Mouse (Mus musculus): Measurements from ENCODE around the gene Tnik. TPM values are rescaled to one million over a fixed set of nuclear protein-coding genes. Genes with fewer than 3 reads are reported as not detected.

Tnik gene
- polyA plus RNA-seq, 1 experiment from 2014 or later: 18.3 TPM

DNA sequence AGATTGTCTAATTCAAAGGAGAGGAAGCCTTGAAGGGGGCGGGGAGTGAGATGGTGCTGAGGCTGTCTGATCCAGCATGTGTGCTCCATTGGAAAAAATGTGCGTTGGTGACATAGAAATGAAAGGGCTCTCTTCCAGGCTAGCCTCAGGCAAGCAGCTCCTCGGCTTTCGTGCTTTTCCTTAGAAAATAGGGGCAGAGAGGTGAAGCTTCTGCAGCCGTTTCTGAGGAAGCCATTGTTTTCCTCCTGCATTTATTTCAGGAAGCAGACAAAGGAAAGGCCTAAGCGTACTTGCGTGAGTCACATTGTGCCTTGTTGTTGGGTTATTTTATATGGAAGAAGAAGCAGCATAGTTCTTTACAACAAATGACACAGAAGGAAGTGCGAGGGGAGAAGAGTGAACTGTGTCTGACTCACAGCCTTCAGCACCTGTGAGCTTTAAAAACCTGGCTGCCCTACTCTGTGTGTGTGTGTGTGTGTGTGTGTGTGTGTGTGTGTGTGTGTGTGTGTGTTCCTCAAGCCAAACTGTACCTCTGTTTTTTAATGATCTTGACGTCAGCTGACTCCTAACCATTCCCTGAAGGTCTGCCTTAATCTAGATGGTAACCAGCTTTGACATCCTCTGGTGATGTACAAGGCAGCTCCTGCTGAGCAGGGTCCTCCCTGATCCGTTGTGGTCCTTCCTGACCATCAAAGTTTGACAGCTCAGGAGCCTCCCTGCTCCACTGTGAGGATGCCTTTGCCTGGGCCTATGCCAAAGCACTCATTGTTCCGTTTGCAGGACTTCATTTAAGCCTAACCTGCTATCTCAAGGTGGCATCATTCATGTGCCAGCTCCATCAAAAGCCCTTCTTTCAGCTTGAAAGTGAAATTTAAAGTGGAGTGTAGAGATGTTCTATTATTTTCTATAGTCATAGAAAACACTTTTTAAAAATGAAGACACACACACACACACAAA, 228.3 kb downstream of the Tnik start:
- 32% methylated on average over 11 of the region's 11 CpGs for WGBS
- H3K9me3 ChIP-seq: no peaks in the 10 kb centered on the region; the same call in 1 of the 2 replicates
- H3K4me3 ChIP-seq: no peak overlapping the region
- H3K9ac ChIP-seq: no peak overlapping the region
- H3K4me2 ChIP-seq (replicated peaks): no peak overlapping the region
- H3K4me1 ChIP-seq: no peaks in the 10 kb centered on the region
- no peak for ATAC-seq (ENCODE audit: insufficient number of reproducible peaks, insufficient read depth, low FRiP score, low TSS enrichment)
- H3K36me3 ChIP-seq: no peaks in the 10 kb centered on the region
- 0 out of 2 replicates have a peak overlapping the region, but pooled peaks have one; percentile 23 for H3K27ac ChIP-seq
- no peaks in the 10 kb centered on the region for H3K27me3 ChIP-seq

DNA sequence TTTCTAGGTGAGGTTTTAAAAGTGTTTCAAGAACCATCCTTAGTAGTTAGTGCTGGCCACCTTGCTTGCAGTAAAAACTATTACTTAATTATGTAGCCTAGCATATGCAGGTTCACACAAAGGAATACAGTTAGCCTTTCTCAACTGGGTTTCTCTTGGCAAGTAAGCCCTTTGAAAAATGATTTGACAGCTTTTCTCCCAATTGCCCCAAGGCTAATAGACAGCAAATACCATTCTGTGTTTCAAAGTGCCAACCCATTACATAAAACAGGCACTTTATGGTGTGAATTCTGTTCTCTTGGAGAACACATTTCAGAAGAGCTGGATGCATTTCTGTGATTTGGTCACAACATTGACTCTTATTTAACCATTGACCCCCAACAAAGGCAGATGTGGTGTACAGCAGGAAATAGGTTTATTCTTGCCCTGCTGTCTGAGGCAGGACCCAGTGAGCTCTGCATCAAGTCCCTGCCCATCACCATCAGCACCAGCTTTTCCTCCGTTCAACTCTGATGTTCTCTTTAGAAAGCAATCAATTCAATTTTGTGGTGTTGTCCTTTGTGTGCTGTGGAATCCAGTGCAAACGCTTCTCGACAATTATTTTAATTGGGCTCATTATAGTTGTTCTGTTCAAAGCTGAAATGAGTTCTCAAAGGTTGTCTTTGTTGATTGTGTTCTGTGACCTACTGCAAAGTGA, 233.9 kb downstream of the Tnik start:
- Histone ChIP-seq H3K36me3 (no peaks in the 10 kb centered on the region), H3K9ac (no peak overlapping the region), H3K4me1 (no peaks in the 10 kb centered on the region), H3K27me3 (no peaks in the 10 kb centered on the region), H3K27ac (no peak overlapping the region), H3K9me3 (no peaks in the 10 kb centered on the region), H3K4me3 (no peak overlapping the region), H3K4me2 (replicated peaks) (no peak overlapping the region)
- ATAC-seq (ENCODE audit: insufficient number of reproducible peaks, insufficient read depth, low FRiP score, low TSS enrichment): no peak
- 43% methylated on average over 3 of the region's 3 CpGs for WGBS

DNA sequence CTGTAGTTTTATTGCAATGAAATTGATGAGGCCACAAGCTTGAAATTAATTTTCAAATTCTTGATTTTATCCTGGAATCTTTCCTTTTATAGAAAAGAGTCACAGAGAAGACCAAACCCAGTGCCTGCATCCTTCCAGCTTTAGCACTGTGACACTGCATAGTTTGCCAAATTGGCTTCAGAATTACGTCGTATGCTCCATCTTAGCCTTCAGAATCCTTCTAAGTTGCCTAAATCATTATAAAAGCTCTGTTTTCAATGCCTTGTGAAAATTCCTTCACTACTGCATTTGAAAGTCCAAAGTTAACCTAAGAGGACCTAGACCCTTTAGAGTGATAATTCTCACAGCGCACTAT, 234.5 kb downstream of the Tnik start:
- Histone ChIP-seq H3K4me1 (no peaks in the 10 kb centered on the region), H3K27me3 (no peaks in the 10 kb centered on the region), H3K9me3 (no peaks in the 10 kb centered on the region), H3K4me2 (replicated peaks) (no peak overlapping the region), H3K36me3 (no peaks in the 10 kb centered on the region), H3K27ac (no peak overlapping the region), H3K9ac (no peak overlapping the region), H3K4me3 (no peak overlapping the region)
- 89% methylated on average over 3 of the region's 3 CpGs for WGBS
- no peak for ATAC-seq (ENCODE audit: insufficient number of reproducible peaks, insufficient read depth, low FRiP score, low TSS enrichment)

DNA sequence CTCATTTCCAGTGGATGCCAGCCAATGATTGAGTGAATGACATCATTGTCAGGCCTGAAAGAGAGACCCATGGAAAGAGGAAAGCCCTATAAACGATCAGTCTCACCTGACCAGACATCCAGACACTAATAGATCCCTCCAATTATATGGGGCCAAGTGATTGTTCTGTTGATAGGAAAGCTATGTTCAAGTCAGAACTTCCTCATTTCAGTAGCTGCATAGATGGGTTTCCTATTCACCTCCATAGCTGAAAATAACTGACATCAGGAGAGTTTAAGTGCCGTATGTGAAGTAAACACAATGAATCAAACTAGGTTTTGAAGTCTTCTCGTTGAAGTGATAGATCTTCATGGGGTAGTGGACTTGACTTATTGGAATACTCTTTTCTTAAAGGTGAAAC, 239.7 kb downstream of the Tnik start:
- no peak for ATAC-seq (ENCODE audit: insufficient number of reproducible peaks, insufficient read depth, low FRiP score, low TSS enrichment)
- WGBS: 91% methylated on average over 3 of the region's 3 CpGs

DNA sequence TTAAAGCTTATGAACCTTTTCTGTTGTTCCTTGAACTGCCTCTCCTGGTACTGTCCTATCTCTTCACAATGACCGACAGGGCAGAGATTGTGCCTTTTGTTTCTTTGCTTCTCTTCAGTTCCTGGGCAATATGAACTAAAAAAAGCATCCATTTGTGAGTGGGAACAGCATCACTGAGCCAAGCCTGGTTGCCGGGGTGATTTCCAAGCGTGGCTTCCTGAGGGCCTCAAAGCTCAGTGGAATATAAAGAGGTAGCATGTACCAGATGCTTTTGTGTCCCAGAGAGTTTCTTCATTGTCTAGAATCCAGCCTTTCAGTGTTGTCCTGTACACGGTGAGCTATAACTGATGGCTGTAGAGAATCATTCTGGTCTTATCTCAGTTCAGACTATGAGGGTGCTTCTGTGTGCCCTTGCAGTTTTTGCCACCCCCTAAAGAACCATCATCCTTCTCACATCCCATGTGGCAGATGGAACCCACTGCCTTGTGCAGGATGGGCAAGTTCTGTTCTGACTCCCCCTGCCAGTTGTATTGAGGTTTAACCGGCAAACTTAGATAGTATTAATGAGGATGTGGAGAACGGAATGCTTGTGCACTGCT, 246.4 kb downstream of the Tnik start:
- Histone ChIP-seq H3K4me2 (replicated peaks) (no peak overlapping the region), H3K27ac (no peak overlapping the region), H3K27me3 (no peaks in the 10 kb centered on the region), H3K9ac (no peak overlapping the region), H3K4me3 (no peak overlapping the region), H3K36me3 (no peaks in the 10 kb centered on the region), H3K9me3 (no peaks in the 10 kb centered on the region), H3K4me1 (no peaks in the 10 kb centered on the region)
- WGBS: 85% methylated on average over 6 of the region's 6 CpGs
- ATAC-seq (ENCODE audit: insufficient number of reproducible peaks, insufficient read depth, low FRiP score, low TSS enrichment): no peak

More for the DNA sequence above, 239.7 kb downstream of the Tnik start:
- no peak overlapping the region for H3K27ac ChIP-seq
- H3K9me3 ChIP-seq: no peaks in the 10 kb centered on the region
- no peaks in the 10 kb centered on the region for H3K27me3 ChIP-seq
- H3K9ac ChIP-seq: no peak overlapping the region
- H3K36me3 ChIP-seq: no peaks in the 10 kb centered on the region
- H3K4me3 ChIP-seq: no peak overlapping the region
- no peaks in the 10 kb centered on the region for H3K4me1 ChIP-seq
- no peak overlapping the region for H3K4me2 ChIP-seq (replicated peaks)

DNA sequence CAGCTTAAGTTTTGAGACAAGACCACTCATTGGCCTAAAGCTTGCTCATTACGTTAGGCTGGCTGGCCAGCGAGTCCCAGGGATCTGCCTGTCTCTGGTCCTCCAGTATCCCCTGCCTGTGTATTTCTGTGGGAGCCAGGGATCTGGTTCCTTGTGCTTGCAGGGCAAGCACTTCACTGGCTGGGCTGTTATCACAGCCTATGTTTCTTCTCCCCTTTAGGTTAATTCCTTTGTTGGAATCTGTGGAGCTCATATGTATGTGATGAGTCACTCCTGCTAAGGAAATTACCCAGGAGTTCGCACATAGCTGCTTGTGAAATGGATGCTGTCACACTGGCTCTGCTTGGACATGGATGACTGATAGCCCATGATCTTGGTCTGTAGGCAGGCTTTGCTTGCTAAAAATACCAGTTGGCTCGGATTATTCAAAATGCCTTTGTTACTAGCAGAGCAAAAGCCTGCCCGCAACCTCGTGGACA, 260.0 kb downstream of the Tnik start:
- Histone ChIP-seq H3K4me2 (replicated peaks) (no peak overlapping the region), H3K27me3 (no peaks in the 10 kb centered on the region), H3K9me3 (no peaks in the 10 kb centered on the region), H3K36me3 (no peaks in the 10 kb centered on the region), H3K27ac (no peak overlapping the region), H3K4me1 (no peaks in the 10 kb centered on the region), H3K4me3 (no peak overlapping the region), H3K9ac (no peak overlapping the region)
- ATAC-seq (ENCODE audit: insufficient number of reproducible peaks, insufficient read depth, low FRiP score, low TSS enrichment): no peak
- 72% methylated on average over 6 of the region's 6 CpGs for WGBS

DNA sequence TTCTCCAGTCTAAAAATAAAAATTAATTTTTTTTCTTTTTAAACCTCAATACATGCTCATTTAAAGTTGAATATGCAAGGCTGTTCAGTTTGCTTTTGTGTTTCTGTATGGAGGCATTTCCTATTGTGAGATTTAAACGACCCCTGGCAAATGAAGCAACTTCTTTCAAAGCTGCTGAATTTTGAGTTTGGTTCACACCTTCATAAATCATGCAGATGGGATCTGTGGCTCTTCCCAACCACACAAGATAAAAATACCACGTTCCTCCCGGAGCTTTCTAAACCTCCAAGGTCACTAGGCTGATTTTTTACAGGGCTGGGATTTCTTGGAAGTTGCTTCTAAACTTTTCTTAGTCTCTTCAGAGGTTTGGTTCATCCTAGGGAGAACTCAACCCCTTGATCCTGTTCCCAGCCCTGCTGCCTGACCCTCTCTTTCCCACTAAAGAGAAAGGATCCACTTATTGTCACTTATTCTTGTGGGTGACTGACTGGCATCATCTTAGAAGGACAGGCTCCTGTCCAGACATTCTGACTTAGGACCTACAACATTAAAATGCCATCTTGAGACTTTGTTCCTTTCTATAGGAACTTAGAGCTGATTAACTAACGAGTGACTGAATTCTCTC, 260.6 kb downstream of the Tnik start:
- WGBS: 71% methylated on average over 4 of the region's 4 CpGs
- Histone ChIP-seq H3K4me3 (no peak overlapping the region), H3K27ac (no peak overlapping the region), H3K4me1 (no peaks in the 10 kb centered on the region), H3K4me2 (replicated peaks) (no peak overlapping the region), H3K36me3 (no peaks in the 10 kb centered on the region), H3K27me3 (no peaks in the 10 kb centered on the region), H3K9ac (no peak overlapping the region), H3K9me3 (no peaks in the 10 kb centered on the region)
- ATAC-seq (ENCODE audit: insufficient number of reproducible peaks, insufficient read depth, low FRiP score, low TSS enrichment): no peak

DNA sequence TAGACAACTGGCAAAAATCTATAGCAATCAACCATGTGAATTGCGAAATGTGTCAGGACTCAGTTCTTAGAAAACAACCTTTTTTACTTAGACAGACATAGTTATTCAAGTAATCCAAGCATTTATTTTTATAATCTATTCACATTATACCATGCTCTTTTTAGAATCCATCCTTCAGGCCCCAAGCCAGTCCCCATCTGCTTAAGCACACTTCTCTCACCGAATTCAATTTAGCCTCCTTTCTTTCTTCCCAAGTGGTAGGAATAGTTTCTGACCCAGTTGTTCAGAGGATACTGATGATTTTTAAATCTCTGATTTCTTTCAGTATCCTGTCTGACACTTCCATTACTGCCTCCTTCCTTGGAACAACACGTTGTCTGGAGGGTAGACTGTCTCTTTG, 261.5 kb downstream of the Tnik start:
- WGBS: 87% methylated on average over 3 of the region's 3 CpGs

DNA sequence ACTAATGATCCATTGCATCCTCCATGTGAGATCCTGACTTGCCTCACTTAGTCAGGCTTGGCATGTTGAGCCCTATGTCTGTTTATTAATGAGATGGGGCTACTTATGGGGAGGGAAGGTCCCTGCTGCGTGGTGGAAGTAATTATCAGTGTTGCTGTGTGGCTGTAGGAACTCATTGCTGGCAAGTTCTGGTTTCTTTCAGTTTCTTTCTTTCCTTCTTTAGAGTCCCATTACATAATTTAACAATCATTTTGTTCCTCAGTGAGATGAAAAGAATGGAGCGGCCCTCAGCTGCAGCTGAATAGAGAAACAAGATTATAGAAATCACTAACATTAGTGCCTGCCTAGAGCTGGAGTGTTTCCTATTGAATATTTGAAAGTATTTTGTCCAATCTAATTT, 263.7 kb downstream of the Tnik start:
- 61% methylated on average over 2 of the region's 2 CpGs for WGBS
- Histone ChIP-seq H3K4me2 (replicated peaks) (no peak overlapping the region), H3K36me3 (no peaks in the 10 kb centered on the region), H3K27me3 (no peaks in the 10 kb centered on the region), H3K9me3 (no peaks in the 10 kb centered on the region), H3K27ac (no peak overlapping the region), H3K9ac (no peak overlapping the region), H3K4me3 (no peak overlapping the region), H3K4me1 (no peaks in the 10 kb centered on the region)
- no peak for ATAC-seq (ENCODE audit: insufficient number of reproducible peaks, insufficient read depth, low FRiP score, low TSS enrichment)

More for the DNA sequence above, 261.5 kb downstream of the Tnik start:
- no peaks in the 10 kb centered on the region for H3K36me3 ChIP-seq
- H3K4me3 ChIP-seq: no peak overlapping the region
- no peaks in the 10 kb centered on the region for H3K4me1 ChIP-seq
- no peaks in the 10 kb centered on the region for H3K27me3 ChIP-seq
- ATAC-seq (ENCODE audit: insufficient number of reproducible peaks, insufficient read depth, low FRiP score, low TSS enrichment): no peak
- no peaks in the 10 kb centered on the region for H3K9me3 ChIP-seq
- H3K4me2 ChIP-seq (replicated peaks): no peak overlapping the region
- H3K9ac ChIP-seq: no peak overlapping the region
- no peak overlapping the region for H3K27ac ChIP-seq

DNA sequence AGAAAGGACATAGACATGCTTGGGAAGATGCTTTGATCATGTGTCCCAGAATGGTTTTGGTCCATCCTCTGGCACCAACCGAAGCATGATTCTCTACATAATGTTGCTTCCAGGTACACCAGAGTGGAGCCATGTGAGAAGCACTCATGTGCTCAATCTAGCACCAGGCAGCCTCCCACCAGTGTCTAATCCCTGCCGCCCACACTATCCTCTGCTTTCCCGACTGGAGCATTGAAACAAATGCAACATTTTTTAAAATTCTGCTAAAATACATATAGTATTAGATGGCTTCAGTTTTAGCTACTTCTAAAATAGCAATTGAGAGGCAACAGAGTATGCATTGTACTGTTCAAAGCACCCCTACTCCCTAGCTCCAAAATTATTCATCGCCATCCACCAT, 264.2 kb downstream of the Tnik start:
- no peaks in the 10 kb centered on the region for H3K4me1 ChIP-seq
- no peak overlapping the region for H3K4me3 ChIP-seq
- H3K9ac ChIP-seq: no peak overlapping the region
- no peaks in the 10 kb centered on the region for H3K27me3 ChIP-seq
- H3K9me3 ChIP-seq: no peaks in the 10 kb centered on the region
- no peak for ATAC-seq (ENCODE audit: insufficient number of reproducible peaks, insufficient read depth, low FRiP score, low TSS enrichment)
- H3K36me3 ChIP-seq: no peaks in the 10 kb centered on the region
- H3K4me2 ChIP-seq (replicated peaks): no peak overlapping the region
- H3K27ac ChIP-seq: no peak overlapping the region
- WGBS: 96% methylated on average over 4 of the region's 4 CpGs

DNA sequence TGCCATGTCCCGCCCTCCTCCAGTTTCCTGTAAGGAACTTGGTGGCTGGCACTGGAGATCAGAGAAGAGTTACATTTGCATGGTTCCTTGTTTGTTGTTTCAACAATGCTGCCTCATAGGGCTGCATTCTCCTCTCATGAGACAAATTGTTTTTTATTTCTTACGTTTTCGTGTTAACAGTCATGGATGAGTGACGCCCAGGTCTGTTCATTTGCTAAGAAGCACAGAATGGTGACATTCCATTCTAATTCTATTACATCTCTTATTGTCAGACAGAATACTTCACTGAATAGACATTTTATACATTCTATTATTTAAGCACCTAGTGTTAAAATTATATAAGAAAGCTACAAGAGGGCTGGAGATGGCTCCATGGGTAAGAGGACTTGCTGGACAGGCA, 266.5 kb downstream of the Tnik start:
- no peak overlapping the region for H3K27ac ChIP-seq
- H3K36me3 ChIP-seq: no peaks in the 10 kb centered on the region
- H3K9me3 ChIP-seq: no peaks in the 10 kb centered on the region
- H3K4me3 ChIP-seq: no peak overlapping the region
- no peak for ATAC-seq (ENCODE audit: insufficient number of reproducible peaks, insufficient read depth, low FRiP score, low TSS enrichment)
- WGBS: 73% methylated on average over 4 of the region's 4 CpGs
- no peaks in the 10 kb centered on the region for H3K4me1 ChIP-seq
- H3K4me2 ChIP-seq (replicated peaks): no peak overlapping the region
- H3K27me3 ChIP-seq: no peaks in the 10 kb centered on the region
- no peak overlapping the region for H3K9ac ChIP-seq

Data from embryonic facial prominence, embryonic 12.5 days (tissue).